Mouse (Mus musculus) mouse embryonic stem cell (cell line): Measurements from ENCODE around the gene Wdr20.

ENCODE experiments used
- in situ Hi-C, 2 experiments: fragments of 300-500 bp; cut with MboI; formaldehyde crosslinking; loops; 1 replicate in 1 of 2; 3 replicates in 1 of 2; pipeline ENCODE4 v1.14.3; 2019 to 2020; ENCODE audit warnings: low sequenced_read_pairs in 2 of 2, low pct_unique_long_range_greater_than_20kb in 1 of 2, mixed read lengths in 1 of 2; ENCODE audit not compliant: unreplicated experiment in 1 of 2

Wdr20 gene

GRCm38 (mm10) chr12:110801876-110802464, 64.2 kb downstream of the Wdr20 start:
- in situ Hi-C loops, result no loop called here

GRCm38 (mm10) chr12:110802674-110803297, 65.0 kb downstream of the Wdr20 start:
- in situ Hi-C loops, result no loop called here

- in situ Hi-C loops, result no loop called here
Measured at GRCm38 (mm10) chr12:110804261-110804660, 66.5 kb downstream of the Wdr20 start.

GRCm38 (mm10) chr12:110806301-110806970, 68.7 kb downstream of the Wdr20 start:
- in situ Hi-C loops, result no loop called here

GRCm38 (mm10) chr12:110808430-110808829, 70.7 kb downstream of the Wdr20 start:
- in situ Hi-C loops, result no loop called here

- in situ Hi-C loops, result no loop called here
Measured at GRCm38 (mm10) chr12:110808848-110809247, 71.1 kb downstream of the Wdr20 start.

- in situ Hi-C loops, result no loop called here
Measured at GRCm38 (mm10) chr12:110813132-110813531, 75.4 kb downstream of the Wdr20 start.

GRCm38 (mm10) chr12:110813624-110814023, 75.9 kb downstream of the Wdr20 start:
- in situ Hi-C loops, result no loop called here

- in situ Hi-C loops, result no loop called here
Measured at GRCm38 (mm10) chr12:110814924-110815323, 77.2 kb downstream of the Wdr20 start.

GRCm38 (mm10) chr12:110816833-110817232, 79.1 kb downstream of the Wdr20 start:
- in situ Hi-C loops, result no loop called here

GRCm38 (mm10) chr12:110819367-110819766, 81.6 kb downstream of the Wdr20 start:
- in situ Hi-C loops, result no loop called here

GRCm38 (mm10) chr12:110821787-110822186, 84.0 kb downstream of the Wdr20 start:
- in situ Hi-C loops, result no loop called here

- in situ Hi-C loops, result no loop called here
Measured at GRCm38 (mm10) chr12:110822366-110822765, 84.6 kb downstream of the Wdr20 start.

- in situ Hi-C loops, result no loop called here
Measured at GRCm38 (mm10) chr12:110828908-110829307, 91.2 kb downstream of the Wdr20 start.

- in situ Hi-C loops, result loop anchor here in 1 of 2 experiments (10.0 kb wide), 1 partner anchor 116 kb away; no protein-coding TSS in a partner anchor
Measured at GRCm38 (mm10) chr12:110830293-110831024, 92.7 kb downstream of the Wdr20 start.

GRCm38 (mm10) chr12:110835182-110835581, 97.4 kb downstream of the Wdr20 start:
- in situ Hi-C loops, result loop anchor here (5.0 to 10.0 kb wide), 2 partner anchors 120 to 233 kb away; partner anchors contain the start of gene Dync1h1 (in 1 of the 2)

GRCm38 (mm10) chr12:110836729-110837128, 99.0 kb downstream of the Wdr20 start:
- in situ Hi-C loops, result loop anchor here (5.0 to 10.0 kb wide), 2 partner anchors 122 to 234 kb away; partner anchors contain the start of gene Dync1h1 (in 1 of the 2)

GRCm38 (mm10) chr12:110837192-110837841, 99.6 kb downstream of the Wdr20 start:
- in situ Hi-C loops, result loop anchor here (5.0 to 10.0 kb wide), 2 partner anchors 123 to 235 kb away; partner anchors contain the start of gene Dync1h1 (in 1 of the 2)
